Mouse (Mus musculus): Measurements from ENCODE around the gene Rtbdn. TPM values are rescaled to one million over a fixed set of nuclear protein-coding genes. Genes with fewer than 3 reads are reported as not detected.

Rtbdn gene
- polyA plus RNA-seq, 1 experiment from 2014 or later, result not detected

DNA sequence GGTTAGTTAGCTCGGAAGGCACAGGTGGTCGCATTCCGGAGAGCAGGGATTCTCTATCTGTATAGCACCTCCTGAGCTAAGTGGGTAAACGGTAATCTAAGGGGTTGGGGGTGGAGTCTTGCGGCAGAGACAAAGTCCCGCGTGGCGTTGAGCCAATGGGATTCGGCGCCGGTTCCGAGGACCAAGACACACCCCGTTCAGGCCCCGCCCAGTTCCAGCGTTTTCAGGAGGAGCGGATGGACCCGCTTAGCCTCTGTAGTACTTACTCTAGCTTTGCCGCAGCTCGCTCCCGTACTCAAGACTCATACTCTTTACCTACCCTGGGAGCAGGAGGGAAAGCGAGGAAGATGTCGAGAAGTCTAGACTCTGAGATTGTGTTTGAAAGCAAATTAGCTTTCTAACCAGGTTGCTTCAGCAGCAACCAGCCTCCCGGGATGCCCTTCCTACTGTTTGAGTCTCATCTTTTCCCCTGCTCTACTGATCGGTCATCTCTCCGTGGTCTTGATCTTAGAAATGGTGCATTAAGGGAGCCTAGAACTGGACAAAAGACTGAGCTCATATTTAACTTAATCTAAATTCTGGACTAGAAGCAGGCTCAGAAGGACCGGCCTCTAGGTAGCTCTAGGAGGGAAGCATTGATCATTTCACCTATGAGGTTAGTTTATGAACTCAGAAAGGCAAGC, 2.2 kb upstream of the Rtbdn start:
- TF ChIP-seq CTCF (IDR thresholded peaks at IDR 0.05; ENCODE audit: low read depth), result no peak
- WGBS, result 2% methylated on average over 26 of the region's 26 CpGs
- H3K4me3 ChIP-seq (ENCODE audit: low read depth, low read length), result peak overlapping the region; percentile 17; the same call in 1 of the 2 replicates
- DNase-seq, result peak; percentile 70
- H3K27me3 ChIP-seq (ENCODE audit: insufficient read depth, low read length), result peaks cover 41% of the 10 kb centered on the region
- H3K36me3 ChIP-seq (ENCODE audit: insufficient read depth), result no peaks in the 10 kb centered on the region
- ATAC-seq (ENCODE audit: insufficient read depth), result peak; percentile 35; the same call in 1 of the 2 replicates
- no peaks in the 10 kb centered on the region for H3K4me1 ChIP-seq (ENCODE audit: insufficient read depth)
- peak overlapping the region; percentile 23; the same call in 1 of the 2 replicates for H3K4me2 ChIP-seq
- H3K9ac ChIP-seq, result no peak overlapping the region
- no peak overlapping the region for H3K27ac ChIP-seq (ENCODE audit: low read depth)
- no peaks in the 10 kb centered on the region for H3K9me3 ChIP-seq (ENCODE audit: low read depth, low read length)

DNA sequence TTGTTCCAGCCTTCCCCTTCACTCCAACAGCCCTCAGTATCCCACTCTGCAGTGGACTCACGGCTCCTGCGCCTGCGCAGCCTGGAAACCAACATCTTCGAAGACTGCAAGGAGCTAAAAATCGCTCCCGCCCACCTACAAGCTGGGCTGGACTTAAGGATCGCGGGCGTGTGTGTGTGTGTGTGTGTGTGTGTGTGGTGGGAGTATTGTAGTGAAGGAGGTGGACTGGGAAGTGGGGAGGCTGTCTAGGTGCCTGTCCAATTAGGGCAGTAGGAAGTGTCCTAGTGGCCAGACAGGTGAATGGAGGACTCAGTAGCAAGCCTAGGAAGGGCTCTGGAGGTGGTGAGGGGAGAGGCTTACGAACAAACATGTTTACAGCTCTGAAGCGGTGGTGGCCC, 1.6 kb upstream of the Rtbdn start:
- no peak for ATAC-seq (ENCODE audit: insufficient read depth)
- no peak for TF ChIP-seq CTCF (IDR thresholded peaks at IDR 0.05; ENCODE audit: low read depth)
- peaks cover 42% of the 10 kb centered on the region for H3K27me3 ChIP-seq (ENCODE audit: insufficient read depth, low read length)

DNA sequence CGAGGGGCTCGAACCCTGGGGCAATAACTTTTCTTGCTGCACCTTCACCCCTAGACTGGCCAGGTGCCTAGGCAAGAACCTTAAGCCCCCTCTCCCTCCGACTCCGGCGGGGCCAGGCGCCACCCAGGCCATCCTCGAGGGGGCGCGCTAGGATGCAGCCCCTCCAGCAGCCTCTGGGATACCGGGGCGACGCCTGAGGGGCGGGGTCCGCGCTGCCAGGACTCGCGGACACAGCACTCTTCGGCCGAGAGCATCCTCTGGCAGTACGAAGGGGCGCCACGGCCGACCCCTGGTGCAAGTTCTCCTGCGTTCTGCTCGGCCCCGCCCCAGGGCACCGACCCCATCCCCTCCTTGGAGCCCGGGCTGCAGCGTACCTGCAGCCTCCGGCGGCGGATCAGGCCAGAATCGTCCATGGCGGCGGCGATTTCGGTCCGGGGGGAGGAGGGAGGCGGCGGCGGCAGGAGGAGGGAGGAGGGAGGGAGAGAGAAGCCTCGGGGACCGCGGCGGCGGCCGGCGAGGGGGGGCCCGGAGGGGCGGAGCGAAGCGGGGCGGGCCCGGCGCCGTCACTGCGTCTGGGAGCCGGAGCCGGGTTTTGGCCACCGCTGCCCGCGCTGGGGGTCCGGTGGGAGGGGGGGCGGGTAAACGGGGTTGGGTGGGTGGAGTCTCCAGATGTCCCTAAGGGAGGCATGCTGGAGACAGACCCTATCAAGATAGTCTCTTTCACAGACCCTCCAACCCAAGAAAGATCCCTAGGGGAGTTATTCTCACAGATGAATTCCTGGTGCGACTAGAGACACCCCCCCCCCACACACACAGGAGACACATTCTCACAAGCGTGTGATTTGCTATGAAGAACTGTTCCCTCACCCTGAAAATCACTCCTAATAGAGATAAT, 911 bp upstream of the Rtbdn start:
- WGBS, result under 1% methylated on average over 53 of the region's 67 CpGs
- Histone ChIP-seq H3K4me3 (ENCODE audit: low read depth, low read length) (peak overlapping the region; percentile 41), H3K27me3 (ENCODE audit: insufficient read depth, low read length) (peaks cover 48% of the 10 kb centered on the region), H3K27ac (ENCODE audit: low read depth) (no peak overlapping the region), H3K4me2 (peak overlapping the region; percentile 73), H3K9ac (no peak overlapping the region; the same call in 1 of the 2 replicates), H3K4me1 (ENCODE audit: insufficient read depth) (no peaks in the 10 kb centered on the region), H3K9me3 (ENCODE audit: low read depth, low read length) (no peaks in the 10 kb centered on the region), H3K36me3 (ENCODE audit: insufficient read depth) (no peaks in the 10 kb centered on the region)
- peak; percentile 35; the same call in 1 of the 2 replicates for ATAC-seq (ENCODE audit: insufficient read depth)
- peak; percentile 36 for TF ChIP-seq CTCF (IDR thresholded peaks at IDR 0.05; ENCODE audit: low read depth)
- peak; percentile 21 for DNase-seq

More for the DNA sequence above, 1.6 kb upstream of the Rtbdn start:
- DNase-seq, result peak; percentile 21
- Histone ChIP-seq H3K9ac (no peak overlapping the region), H3K9me3 (ENCODE audit: low read depth, low read length) (no peaks in the 10 kb centered on the region), H3K36me3 (ENCODE audit: insufficient read depth) (no peaks in the 10 kb centered on the region), H3K4me2 (peak overlapping the region; percentile 73; the same call in 1 of the 2 replicates), H3K4me1 (ENCODE audit: insufficient read depth) (no peaks in the 10 kb centered on the region), H3K27ac (ENCODE audit: low read depth) (no peak overlapping the region), H3K4me3 (ENCODE audit: low read depth, low read length) (peak overlapping the region; percentile 41; the same call in 1 of the 2 replicates)
- WGBS, result 3% methylated on average over 11 of the region's 11 CpGs

DNA sequence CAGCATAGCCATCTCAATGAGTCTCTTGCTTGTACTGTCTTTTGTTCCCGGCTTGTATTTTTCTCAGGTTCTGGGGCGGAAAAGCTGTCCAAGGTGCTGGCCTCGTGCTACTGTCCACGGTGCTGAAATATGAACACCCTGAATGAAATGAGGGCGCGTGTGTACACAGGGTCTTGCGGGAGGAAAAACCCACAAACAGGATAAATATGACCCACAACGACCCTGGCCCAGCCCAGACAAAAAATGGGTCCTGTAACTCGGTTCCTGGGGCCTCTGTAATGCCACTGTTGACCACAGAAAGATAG, 402 bp downstream of the Rtbdn start:
- WGBS, result 11% methylated on average over 9 of the region's 9 CpGs
- no peaks in the 10 kb centered on the region for H3K9me3 ChIP-seq (ENCODE audit: low read depth, low read length)
- H3K4me1 ChIP-seq (ENCODE audit: insufficient read depth), result no peaks in the 10 kb centered on the region
- H3K27ac ChIP-seq (ENCODE audit: low read depth), result no peak overlapping the region
- DNase-seq, result peak; percentile 86
- ATAC-seq (ENCODE audit: insufficient read depth), result peak; percentile 12; the same call in 1 of the 2 replicates
- peaks cover 52% of the 10 kb centered on the region for H3K27me3 ChIP-seq (ENCODE audit: insufficient read depth, low read length)
- no peak overlapping the region for H3K9ac ChIP-seq
- no peaks in the 10 kb centered on the region for H3K36me3 ChIP-seq (ENCODE audit: insufficient read depth)
- no peak overlapping the region for H3K4me2 ChIP-seq
- no peak overlapping the region for H3K4me3 ChIP-seq (ENCODE audit: low read depth, low read length)
- no peak for TF ChIP-seq CTCF (IDR thresholded peaks at IDR 0.05; ENCODE audit: low read depth)

DNA sequence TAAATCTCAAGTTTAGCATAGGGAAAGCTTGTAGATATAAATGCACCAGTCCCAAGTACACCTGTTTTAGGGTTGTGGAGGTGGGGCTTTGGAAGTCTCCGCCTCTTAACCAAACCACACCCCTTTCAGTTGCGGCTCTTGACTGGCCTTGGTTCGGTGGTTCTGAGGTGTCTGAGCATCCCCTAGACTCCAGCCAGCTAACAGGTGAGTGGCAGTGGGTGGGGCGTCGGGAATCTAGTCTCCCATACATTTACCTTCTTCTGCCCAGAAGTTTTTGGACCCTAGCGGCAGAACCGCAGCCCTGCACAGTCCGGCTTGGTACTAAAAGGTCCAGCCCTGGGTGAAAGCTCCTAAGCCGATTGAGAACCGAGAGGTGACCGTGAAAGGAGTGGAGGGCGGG, 3.0 kb downstream of the Rtbdn start:
- 20% methylated on average over 12 of the region's 12 CpGs for WGBS
- Histone ChIP-seq H3K4me3 (ENCODE audit: low read depth, low read length) (no peak overlapping the region), H3K27me3 (ENCODE audit: insufficient read depth, low read length) (peaks cover 46% of the 10 kb centered on the region), H3K36me3 (ENCODE audit: insufficient read depth) (no peaks in the 10 kb centered on the region), H3K27ac (ENCODE audit: low read depth) (no peak overlapping the region), H3K9ac (no peak overlapping the region), H3K4me2 (no peak overlapping the region), H3K4me1 (ENCODE audit: insufficient read depth) (no peaks in the 10 kb centered on the region), H3K9me3 (ENCODE audit: low read depth, low read length) (no peaks in the 10 kb centered on the region)
- ATAC-seq (ENCODE audit: insufficient read depth), result no peak
- no peak for TF ChIP-seq CTCF (IDR thresholded peaks at IDR 0.05; ENCODE audit: low read depth)
- no peak for DNase-seq

DNA sequence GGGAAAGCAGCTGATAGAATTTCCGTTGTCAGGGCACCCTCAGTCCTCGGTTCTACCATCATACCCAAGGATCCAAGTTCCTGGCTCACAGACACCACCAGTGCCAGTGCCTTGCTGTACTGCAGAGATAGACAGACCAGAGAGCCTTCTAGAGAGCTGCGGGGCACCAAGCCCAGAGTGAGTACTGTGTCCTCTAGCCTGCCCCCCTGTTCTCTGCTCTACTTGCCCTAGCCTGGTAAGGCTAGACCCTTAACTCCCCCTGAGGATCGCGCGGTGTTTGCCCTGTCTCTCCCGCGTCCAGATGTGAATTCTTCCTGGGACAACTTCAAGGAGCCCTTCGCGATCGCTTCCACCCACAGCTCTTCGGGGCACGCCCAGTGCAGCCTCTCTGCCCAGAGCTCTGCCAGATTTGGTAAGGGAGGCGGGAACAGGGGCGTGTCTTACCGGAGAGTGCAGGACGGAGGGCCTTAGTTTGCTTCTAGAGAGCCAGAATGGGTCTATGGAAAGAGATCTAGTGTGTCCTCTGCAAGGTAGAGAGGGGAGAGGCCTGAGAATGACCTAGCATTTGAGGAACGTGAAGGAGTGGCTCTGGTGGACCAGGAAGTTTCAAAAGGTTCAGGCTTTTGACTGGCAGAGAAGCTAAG, 5.9 kb downstream of the Rtbdn start:
- Histone ChIP-seq H3K4me2 (0 out of 2 replicates have a peak overlapping the region, but pooled peaks have one; percentile 21), H3K36me3 (ENCODE audit: insufficient read depth) (peaks cover 8% of the 10 kb centered on the region; the same call in 1 of the 2 replicates), H3K27ac (ENCODE audit: low read depth) (no peak overlapping the region), H3K9ac (no peak overlapping the region), H3K9me3 (ENCODE audit: low read depth, low read length) (no peaks in the 10 kb centered on the region), H3K4me1 (ENCODE audit: insufficient read depth) (no peaks in the 10 kb centered on the region), H3K27me3 (ENCODE audit: insufficient read depth, low read length) (peaks cover 19% of the 10 kb centered on the region; the same call in 1 of the 2 replicates), H3K4me3 (ENCODE audit: low read depth, low read length) (no peak overlapping the region)
- no peak for TF ChIP-seq CTCF (IDR thresholded peaks at IDR 0.05; ENCODE audit: low read depth)
- DNase-seq (peak; percentile 58), ATAC-seq (ENCODE audit: insufficient read depth) (peak; percentile 70)
- WGBS, result 8% methylated on average over 18 of the region's 18 CpGs

Data from lung, embryonic 14.5 days (tissue).